Mouse (Mus musculus) inflammation-experienced regulatory T-cells, adult 6 months (primary cell): ENCODE results near the gene Cntd1. TPM values are rescaled to one million over a fixed set of nuclear protein-coding genes. Genes with fewer than 3 reads are reported as not detected.

Experiments
- ATAC-seq: one replicate; pipeline ENCODE4 v1.8.0; 2017
- polyA plus RNA-seq, 3 experiments: library from polyadenylated mRNA; unstranded; fragments of 100-300 nt; shearing (Covaris generic); gene quantifications; one replicate each; pipeline ENCODE4 v1.2.1; 2017

Cntd1 gene
- polyA plus RNA-seq, 3 experiments from 2014 or later: 0.63 to 1.2 (median 0.71) TPM

GRCm38 (mm10) chr11:101334023-101334422 lies 55.2 kb downstream of the Cntd1 start:
- no peak for ATAC-seq

- ATAC-seq: no peak
These were observed 55.7 kb downstream of the Cntd1 start for GRCm38 (mm10) chr11:101334516-101334915.

DNA sequence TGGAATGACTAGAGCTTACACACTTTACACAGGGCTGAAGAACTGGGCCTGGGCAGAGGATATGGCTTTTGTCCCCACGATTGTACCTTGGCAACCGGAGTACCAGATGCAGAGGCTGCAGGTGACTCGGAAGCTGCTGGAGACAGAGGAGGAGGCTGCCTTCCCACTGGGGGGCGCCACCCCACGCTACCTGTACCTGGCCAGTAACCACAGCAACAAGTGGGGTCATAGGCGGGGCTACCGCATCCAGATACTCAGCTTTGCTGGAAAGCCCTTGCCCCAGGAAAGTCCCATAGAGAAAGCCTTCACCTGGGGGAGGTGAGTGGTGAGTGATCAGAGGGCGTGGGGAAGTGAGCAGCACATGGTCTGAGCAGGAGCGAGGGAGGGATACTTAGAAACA lies 56.9 kb downstream of the Cntd1 start:
- ATAC-seq: no peak

GRCm38 (mm10) chr11:101338123-101338760 lies 59.4 kb downstream of the Cntd1 start:
- ATAC-seq: no peak

Other genes with a start within 250 kb of the Cntd1 start
- 1 to 10 TPM; 4.4 to 7.3 (median 5.7) TPM for gene Naglu, start 209.0 kb upstream of the Cntd1 start, polyA plus RNA-seq
- under 1 TPM in 1 of 3 experiments, not detected in 2; 0.26 TPM for gene Hsd17b1, start 200.6 kb upstream of the Cntd1 start, polyA plus RNA-seq
- 10 to 100 TPM; 16.5 to 21.0 (median 18.2) TPM for gene Coasy, start 196.4 kb upstream of the Cntd1 start, polyA plus RNA-seq
- 10 to 100 TPM; 61.9 to 74.3 (median 66.5) TPM for gene Mlx, start 191.7 kb upstream of the Cntd1 start, polyA plus RNA-seq
- 10 to 100 TPM in 1 of 3 experiments, 1 to 10 TPM in 2; 7.7 to 19.7 (median 10.0) TPM for gene Psmc3ip, start 183.6 kb upstream of the Cntd1 start, polyA plus RNA-seq
- 10 to 100 TPM; 15.1 to 26.8 (median 21.4) TPM for gene Retreg3, start 159.1 kb upstream of the Cntd1 start, polyA plus RNA-seq
- 10 to 100 TPM; 24.7 to 32.4 (median 24.7) TPM for gene Tubg1, start 159.1 kb upstream of the Cntd1 start, polyA plus RNA-seq
- gene Tubg2, start 123.1 kb upstream of the Cntd1 start, polyA plus RNA-seq: 1 to 10 TPM; 1.2 to 1.8 (median 1.5) TPM
- gene Cntnap1, start 108.5 kb upstream of the Cntd1 start, polyA plus RNA-seq: under 1 TPM in 2 of 3 experiments, not detected in 1; 0.09 to 0.15 TPM
- gene Plekhh3, start 107.7 kb upstream of the Cntd1 start, polyA plus RNA-seq: not detected
- under 1 TPM in 2 of 3 experiments, not detected in 1; 0.33 to 0.55 TPM for gene Ccr10, start 103.6 kb upstream of the Cntd1 start, polyA plus RNA-seq
- 10 to 100 TPM; 38.0 to 70.6 (median 62.7) TPM for gene Ezh1, start 52.5 kb upstream of the Cntd1 start, polyA plus RNA-seq
- not detected for gene Ramp2, start 33.0 kb upstream of the Cntd1 start, polyA plus RNA-seq
- gene Vps25, start 25.3 kb upstream of the Cntd1 start, polyA plus RNA-seq: 100 to 1,000 TPM; 134 to 144 (median 138) TPM
- 1 to 10 TPM in 1 of 3 experiments, under 1 TPM in 1, not detected in 1; 0.75 to 2.9 TPM for gene Wnk4, start 18.4 kb upstream of the Cntd1 start, polyA plus RNA-seq
- 100 to 1,000 TPM; 129 to 132 (median 131) TPM for gene Coa3, start 102 bp downstream of the Cntd1 start, polyA plus RNA-seq
- 10 to 100 TPM; 62.1 to 87.3 (median 74.1) TPM for gene Becn1, start 23.3 kb downstream of the Cntd1 start, polyA plus RNA-seq
- gene Psme3, start 37.2 kb downstream of the Cntd1 start, polyA plus RNA-seq: 10 to 100 TPM; 25.8 to 37.6 (median 36.8) TPM
- 10 to 100 TPM in 1 of 3 experiments, 1 to 10 TPM in 2; 2.5 to 12.3 (median 4.9) TPM for gene Aoc2, start 46.1 kb downstream of the Cntd1 start, polyA plus RNA-seq
- gene Aoc3, start 51.6 kb downstream of the Cntd1 start, polyA plus RNA-seq: not detected
- gene G6pc, start 88.5 kb downstream of the Cntd1 start, polyA plus RNA-seq: not detected
- gene Aarsd1, start 138.6 kb downstream of the Cntd1 start, polyA plus RNA-seq: 10 to 100 TPM; 34.2 to 43.2 (median 40.5) TPM
- gene Gm27029, start 145.8 kb downstream of the Cntd1 start, polyA plus RNA-seq: 1 to 10 TPM in 1 of 3 experiments, under 1 TPM in 2; 0.46 to 1.3 (median 0.57) TPM
- 1 to 10 TPM; 6.7 to 7.2 (median 6.9) TPM for gene Rundc1, start 146.1 kb downstream of the Cntd1 start, polyA plus RNA-seq
- gene Ptges3l, start 146.3 kb downstream of the Cntd1 start, polyA plus RNA-seq: 1 to 10 TPM; 1.6 to 2.2 (median 2.1) TPM
- gene Rpl27, start 163.3 kb downstream of the Cntd1 start, polyA plus RNA-seq: 100 to 1,000 TPM; 523 to 733 (median 603) TPM
- gene Ifi35, start 169.4 kb downstream of the Cntd1 start, polyA plus RNA-seq: 100 to 1,000 TPM; 143 to 171 (median 153) TPM
- not detected for gene Rnd2, start 186.0 kb downstream of the Cntd1 start, polyA plus RNA-seq
- gene Vat1, start 187.2 kb downstream of the Cntd1 start, polyA plus RNA-seq: 1 to 10 TPM; 1.7 to 2.5 (median 1.9) TPM